Mouse (Mus musculus) midbrain, postnatal 0 days (tissue): Measurements from ENCODE around the gene Atg16l2. TPM values are rescaled to one million over a fixed set of nuclear protein-coding genes. Genes with fewer than 3 reads are reported as not detected.

Experiments used
- ATAC-seq: fragments of 200-750 bp; cut with Nextera tagmentation; 2 replicates; pipeline ENCODE4 v1.8.0; 2017; ENCODE audit warnings: moderate number of reproducible peaks, mild to moderate bottlenecking, moderate TSS enrichment, moderate library complexity; ENCODE audit not compliant: low FRiP score
- DNase-seq: peaks from one replicate; pipeline ENCODE4 v3.0.0-alpha.2; 2015; ENCODE audit warnings: low spot score
- H3K27ac ChIP-seq: fragments of 300-500 bp; sonication (generic); 2 replicates; pipeline ENCODE4 v1.5.1; 2014; ENCODE audit warnings: low read depth, mild to moderate bottlenecking, low read length, mixed read lengths
- H3K27me3 ChIP-seq: fragments of 300-500 bp; sonication (generic); 2 replicates; pipeline ENCODE4 v1.6.1; 2014; ENCODE audit warnings: low read length, control low read depth, mixed read lengths; ENCODE audit not compliant: insufficient read depth
- H3K36me3 ChIP-seq: fragments of 300-500 bp; sonication (generic); 2 replicates; pipeline ENCODE4 v1.6.1; 2014; ENCODE audit warnings: low read length, control low read depth, mixed read lengths; ENCODE audit not compliant: insufficient read depth
- H3K4me1 ChIP-seq: fragments of 300-500 bp; sonication (generic); 2 replicates; pipeline ENCODE4 v1.6.1; 2014; ENCODE audit warnings: mild to moderate bottlenecking, control low read depth, antibody characterized with exemption, low read length, mixed read lengths; ENCODE audit not compliant: insufficient read depth
- H3K4me2 ChIP-seq: fragments of 300-500 bp; sonication (generic); 2 replicates; pipeline ENCODE4 v1.6.1; 2014; ENCODE audit warnings: low read depth, mild to moderate bottlenecking, low read length, mixed read lengths; ENCODE audit not compliant: poor library complexity, severe bottlenecking
- H3K4me3 ChIP-seq: fragments of 300-500 bp; sonication (generic); 2 replicates; pipeline ENCODE4 v1.5.1; 2014; ENCODE audit warnings: low read depth, mild to moderate bottlenecking, low read length, moderate library complexity
- H3K9ac ChIP-seq: fragments of 300-500 bp; sonication (generic); replicated peaks from 2 replicates; pipeline ENCODE4 v1.6.1; 2014; ENCODE audit warnings: mild to moderate bottlenecking, low read length, moderate library complexity, mixed read lengths; ENCODE audit not compliant: poor library complexity, severe bottlenecking
- H3K9me3 ChIP-seq: fragments of 300-500 bp; sonication (generic); 2 replicates; pipeline ENCODE4 v1.6.1; 2016; ENCODE audit warnings: low read length, control low read depth
- CTCF ChIP-seq: IDR thresholded peaks from 2 replicates; pipeline ENCODE4 v1.5.1; 2016; ENCODE audit warnings: antibody characterized with exemption, mild to moderate bottlenecking
- WGBS: fragments of 180-500 bp; shearing (Covaris S2); extraction: QIAGEN DNeasy Blood & Tissue Kit; methylation state at CpG from one replicate; pipeline ENCODE4 v1.1.7; 2014; 5-methylcytosine and 5-hydroxymethylcytosine counted together
- polyA plus RNA-seq: library from polyadenylated mRNA; unstranded; fragments of >200 nt; fragmentation: Nextera tagmentation; extraction: Ambion mirVana; gene quantifications from 2 replicates; pipeline ENCODE4 v1.2.1, GENCODE M21; 2015
- total RNA-seq: library from RNA; depleted of rRNA; stranded (reverse); fragments of >200 nt; gene quantifications from 2 replicates; pipeline ENCODE4 v1.2.3, GENCODE M21; 2014

Gene Atg16l2
- total and polyA plus RNA-seq, 2 experiments from 2014 or later: 17.0 to 22.4 TPM

GRCm38 (mm10) chr7:101295438-101295837 is 6.6 kb downstream of the Atg16l2 start:
- no peak overlapping the region for H3K4me2 ChIP-seq
- H3K9ac ChIP-seq: no peak overlapping the region
- ATAC-seq: no peak
- no peak overlapping the region for H3K4me3 ChIP-seq
- no peaks in the 10 kb centered on the region for H3K9me3 ChIP-seq
- peaks cover 8% of the 10 kb centered on the region for H3K36me3 ChIP-seq
- DNase-seq: no peak
- H3K4me1 ChIP-seq: peaks cover 5% of the 10 kb centered on the region; the same call in 1 of the 2 replicates
- no peak overlapping the region for H3K27ac ChIP-seq
- no peak for TF ChIP-seq CTCF
- 33% methylated on average over 1 of the region's 1 CpGs for WGBS
- peaks cover 3% of the 10 kb centered on the region; the same call in 1 of the 2 replicates for H3K27me3 ChIP-seq

- H3K27me3 ChIP-seq: no peaks in the 10 kb centered on the region
- 63% methylated on average over 4 of the region's 4 CpGs for WGBS
Measured at GRCm38 (mm10) chr7:101293611-101294010, 8.4 kb downstream of the Atg16l2 start.

GRCm38 (mm10) chr7:101293138-101293537 is 8.9 kb downstream of the Atg16l2 start:
- ATAC-seq: no peak
- Histone ChIP-seq H3K27ac (no peak overlapping the region), H3K36me3 (peaks cover 24% of the 10 kb centered on the region), H3K4me2 (no peak overlapping the region), H3K9ac (no peak overlapping the region), H3K27me3 (no peaks in the 10 kb centered on the region), H3K4me3 (no peak overlapping the region), H3K9me3 (no peaks in the 10 kb centered on the region), H3K4me1 (peaks cover 5% of the 10 kb centered on the region; the same call in 1 of the 2 replicates)
- no peak for TF ChIP-seq CTCF
- DNase-seq: no peak
- WGBS: 60% methylated on average over 4 of the region's 4 CpGs

More at GRCm38 (mm10) chr7:101293611-101294010, 8.4 kb downstream of the Atg16l2 start:
- Histone ChIP-seq H3K9ac (no peak overlapping the region), H3K4me2 (no peak overlapping the region), H3K36me3 (peaks cover 24% of the 10 kb centered on the region), H3K27ac (no peak overlapping the region), H3K4me3 (no peak overlapping the region), H3K4me1 (peaks cover 5% of the 10 kb centered on the region; the same call in 1 of the 2 replicates), H3K9me3 (no peaks in the 10 kb centered on the region)
- ATAC-seq (no peak), DNase-seq (no peak)
- no peak for TF ChIP-seq CTCF

- DNase-seq (no peak), ATAC-seq (no peak)
- Histone ChIP-seq H3K27me3 (no peaks in the 10 kb centered on the region), H3K9ac (no peak overlapping the region), H3K27ac (no peak overlapping the region), H3K4me2 (no peak overlapping the region), H3K36me3 (peaks cover 24% of the 10 kb centered on the region), H3K4me1 (peaks cover 5% of the 10 kb centered on the region; the same call in 1 of the 2 replicates), H3K4me3 (no peak overlapping the region), H3K9me3 (no peaks in the 10 kb centered on the region)
- 100% methylated on average over 1 of the region's 1 CpGs for whole genome bisulfite sequencing
- no peak for TF ChIP-seq CTCF
Measured at GRCm38 (mm10) chr7:101292696-101293095, 9.4 kb downstream of the Atg16l2 start.

- Histone ChIP-seq H3K27me3 (no peaks in the 10 kb centered on the region), H3K36me3 (peaks cover 24% of the 10 kb centered on the region), H3K9me3 (no peaks in the 10 kb centered on the region), H3K4me2 (no peak overlapping the region), H3K27ac (no peak overlapping the region), H3K4me3 (no peak overlapping the region), H3K4me1 (peaks cover 4% of the 10 kb centered on the region; the same call in 1 of the 2 replicates), H3K9ac (no peak overlapping the region)
- no peak for TF ChIP-seq CTCF
- DNase-seq (no peak), ATAC-seq (no peak)
- WGBS: 91% methylated on average over 1 of the region's 4 CpGs
Measured at GRCm38 (mm10) chr7:101292086-101292485, 10.0 kb downstream of the Atg16l2 start.

- H3K9ac ChIP-seq: no peak overlapping the region
- DNase-seq (no peak), ATAC-seq (no peak)
- no peak overlapping the region for H3K4me2 ChIP-seq
- H3K27ac ChIP-seq: no peak overlapping the region
- no peak for TF ChIP-seq CTCF
- no peaks in the 10 kb centered on the region for H3K4me1 ChIP-seq
- H3K36me3 ChIP-seq: peaks cover 24% of the 10 kb centered on the region
- WGBS: 90% methylated on average over 8 of the region's 8 CpGs
- H3K27me3 ChIP-seq: no peaks in the 10 kb centered on the region
- no peaks in the 10 kb centered on the region for H3K9me3 ChIP-seq
- no peak overlapping the region for H3K4me3 ChIP-seq
Measured at GRCm38 (mm10) chr7:101291641-101292040, 10.4 kb downstream of the Atg16l2 start.
